ENCODE assay signal across 40 mouse cellular contexts in the genomic region with DNA sequence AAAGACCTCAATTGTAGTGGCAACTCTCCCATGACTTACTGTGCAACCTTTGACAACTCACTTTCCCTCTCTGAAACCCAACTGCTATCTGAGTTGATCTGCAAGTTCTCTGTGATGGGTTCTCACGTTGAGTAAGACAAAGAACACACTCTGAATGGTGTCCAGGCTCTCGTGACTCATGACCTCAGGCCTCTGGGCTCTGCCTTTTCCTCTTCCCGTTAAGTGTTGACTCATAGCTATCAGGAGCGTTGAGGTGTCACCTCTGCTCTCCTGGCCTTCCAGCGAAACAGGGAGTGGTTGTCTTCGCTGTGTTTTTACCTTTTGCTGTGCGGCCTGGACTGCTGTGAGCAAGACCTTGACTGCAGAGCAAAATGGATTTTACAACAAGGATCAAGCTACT. TPM values are rescaled to one million over a fixed set of nuclear protein-coding genes. Genes with fewer than 3 reads are reported as not detected.
DNase-seq lines count a peak whose midpoint lies in the region; TF ChIP-seq lines count a peak whose summit lies in the region.
"Had no signal": no experiment of that assay in that cellular context is flagged by ENCODE, and none has a peak within 500 bp of the region (broad histone marks: within the 10 kb centered on the region; RNA-seq: fewer than 3 reads in every experiment).

No protein-coding gene starts in this region.

- no peak for TF ChIP-seq POLR2A in CH12.LX (IDR thresholded peaks at IDR 0.05; ENCODE audit: low read depth, low read length)

- H3K36me3 ChIP-seq in CH12.LX (replicated peaks in 1 of 2; ENCODE audit: control insufficient read depth in 1 of 2, insufficient read depth in 1 of 2, low read length in 1 of 2): no peaks in the 10 kb centered on the region
- H3K36me3 ChIP-seq: embryonic facial prominence, embryonic 10.5 days; embryonic facial prominence, embryonic 13.5 days; forebrain, embryonic 10.5 days; heart, embryonic 13.5 days had no signal

- H3K27me3 ChIP-seq in CH12.LX (replicated peaks): no peaks in the 10 kb centered on the region
- H3K27me3 ChIP-seq: embryonic facial prominence, embryonic 13.5 days; heart, embryonic 13.5 days; Patski had no signal

- no peaks in the 10 kb centered on the region for H3K79me2 ChIP-seq in CH12.LX (replicated peaks; ENCODE audit: control insufficient read depth, extremely low read depth, insufficient read depth, poor library complexity, severe bottlenecking)

- peaks cover 0 to 3% of the 10 kb centered on the region in 2 experiments; a peak in 1 of 4 replicates for H3K4me1 ChIP-seq in CH12.LX (ENCODE audit: control insufficient read depth in 1 of 2, insufficient read depth in 2 of 2)
- H3K4me1 ChIP-seq: embryonic facial prominence, embryonic 10.5 days; embryonic facial prominence, embryonic 13.5 days; forebrain, embryonic 10.5 days; heart, embryonic 13.5 days had no signal

- no peak overlapping the region for H3K4me3 ChIP-seq in CH12.LX (replicated peaks in 1 of 3; ENCODE audit: low read depth in 2 of 3, low read length in 2 of 3, poor library complexity in 1 of 3)
- H3K4me3 ChIP-seq: embryonic facial prominence, embryonic 10.5 days; embryonic facial prominence, embryonic 13.5 days; erythroblast, embryonic 14.5 days; forebrain, embryonic 10.5 days; heart, embryonic 13.5 days had no signal

- no peak overlapping the region for H3K4me2 ChIP-seq in CH12.LX (ENCODE audit: insufficient read depth, low read depth, poor library complexity, severe bottlenecking)
- H3K4me2 ChIP-seq: embryonic facial prominence, embryonic 13.5 days; heart, embryonic 13.5 days; hindbrain, embryonic 14.5 days had no signal

- in situ Hi-C loops in CH12.LX (cut with MboI; ENCODE audit: low pct_ligation_motif_present, low pct_unique_long_range_greater_than_20kb, low sequenced_read_pairs): no loop called here

- TF ChIP-seq EP300 in CH12.LX (IDR thresholded peaks at IDR 0.05; ENCODE audit: low read length): no peak

- dilution Hi-C loops in CH12.LX (cut with MboI; ENCODE audit: extremely low pct_ligation_motif_present, extremely low pct_unique_long_range_greater_than_20kb, low sequenced_read_pairs): no loop called here

- TF ChIP-seq CTCF in CH12.LX (conservative IDR thresholded peaks at IDR 0.05 in 1 of 2, IDR thresholded peaks at IDR 0.05 in 1 of 2; ENCODE audit: low read depth in 2 of 2, low read length in 2 of 2): no peak

- TF ChIP-seq RAD21 in CH12.LX (IDR thresholded peaks at IDR 0.05; ENCODE audit: low read depth, low read length): no peak

- no peak overlapping the region for H3K27ac ChIP-seq in CH12.LX (ENCODE audit: insufficient read depth, low read depth)
- H3K27ac ChIP-seq: embryonic facial prominence, embryonic 10.5 days; embryonic facial prominence, embryonic 13.5 days; forebrain, embryonic 10.5 days; heart, embryonic 13.5 days; hindbrain, embryonic 14.5 days; hindbrain, postnatal 0 days had no signal

- DNase-seq in 3T3-L1 (ENCODE audit: low read depth, low spot score) (peak; percentile 39), CH12.LX (ENCODE audit: extremely low read depth) (no peak)
- DNase-seq in induced T-regulatory cell, adult 2 months (ENCODE audit: low read depth): peak; percentile 17
- no peak for DNase-seq in layer of hippocampus, adult 18-20 months (ENCODE audit: low spot score in 2 of 2)
- DNase-seq in kidney, adult 9 months: no peak
- DNase-seq in adrenal gland, adult 18-20 months (ENCODE audit: low spot score in 2 of 2): no peak
- DNase-seq: adrenal gland, adult 8-10 months; adrenal gland, postnatal 25 days; B cell, adult 2 months; cerebellum, adult 11-12 months; cerebellum, adult 8-10 months; cerebellum, postnatal 10 days; cerebellum, postnatal 36 days; embryo, embryonic 11 days; forebrain, postnatal 0 days; gastrocnemius, postnatal 25 days; heart, adult 18-20 months; heart, postnatal 14 days; heart, postnatal 4 days; kidney, adult 2 months had no signal

- no peak overlapping the region for H3K9ac ChIP-seq in CH12.LX (ENCODE audit: insufficient read depth, low read depth)
- H3K9ac ChIP-seq: embryonic facial prominence, embryonic 13.5 days; forebrain, postnatal 0 days; heart, embryonic 13.5 days; hindbrain, embryonic 14.5 days had no signal

- no peaks in the 10 kb centered on the region for H3K9me3 ChIP-seq in CH12.LX (replicated peaks; ENCODE audit: low read length)
- H3K9me3 ChIP-seq: embryonic facial prominence, embryonic 10.5 days; embryonic facial prominence, embryonic 13.5 days; forebrain, embryonic 10.5 days; heart, embryonic 13.5 days had no signal

TF ChIP-seq in CH12.LX, 34 proteins besides CTCF, POLR2A, EP300 and RAD21:
- TF ChIP-seq MAFK (IDR thresholded peaks at IDR 0.05; ENCODE audit: insufficient replicate concordance, low read length) (no peak), RCOR1 (conservative IDR thresholded peaks at IDR 0.05; ENCODE audit: low read depth, low read length) (no peak), BHLHE40 (IDR thresholded peaks at IDR 0.05; ENCODE audit: low read depth, low read length) (peak; percentile 18; the same call in 1 of the 2 replicates), USF2 (conservative IDR thresholded peaks at IDR 0.05; ENCODE audit: low read depth, low read length) (no peak), MEF2A (IDR thresholded peaks at IDR 0.05; ENCODE audit: borderline replicate concordance, low read depth, low read length) (no peak)

RNA-seq across cellular contexts. Expression of gene Il20, which starts 8.7 kb away (rescaled TPM):
- total RNA-seq in CH12.LX (2012; rRNA removed): not detected in 2 replicates
- not detected in 2 replicates for total RNA-seq in CH12.LX (2014; rRNA removed)
- polyA plus RNA-seq in CH12.LX (2012; ENCODE audit: insufficient read length, low read depth): not detected in 2 replicates
- total RNA-seq in layer of hippocampus, adult 18-20 months (2021): not detected
- total RNA-seq in adrenal gland, adult 18-20 months (2021): not detected
- total RNA-seq: adrenal gland, adult 8-10 months; adrenal gland, postnatal 25 days; ES-E14; forebrain, postnatal 0 days; gastrocnemius, adult 8-10 months; gastrocnemius, postnatal 25 days; heart, adult 18-20 months; heart, postnatal 14 days; heart, postnatal 4 days; hindbrain, postnatal 0 days had no signal
- polyA plus RNA-seq: brain, embryonic 14.5 days; CD4-positive, CD25-positive, alpha-beta regulatory T cell, adult 4 months; cortical plate, adult 2 months; embryonic facial prominence, embryonic 10.5 days; embryonic facial prominence, embryonic 13.5 days; erythroblast, embryonic 14.5 days; forebrain, embryonic 10.5 days; forebrain, embryonic 14.5 days; forebrain, postnatal 0 days; frontal cortex, adult 2 months; gonadal fat pad, adult 2 months; heart, embryonic 13.5 days; heart, embryonic 16.5 days; hindbrain, embryonic 11.5 days; hindbrain, embryonic 14.5 days; hindbrain, postnatal 0 days; intestine, embryonic 14.5 days; intestine, postnatal 0 days; kidney, adult 2 months; Patski had no signal

RNA-seq across cellular contexts. Expression of gene Il24, which starts 15.3 kb away (rescaled TPM):
- total RNA-seq in CH12.LX (2012; rRNA removed) (not detected in 2 replicates), CH12.LX (2014; rRNA removed) (not detected in 2 replicates)
- polyA plus RNA-seq in CH12.LX (2012; ENCODE audit: insufficient read length, low read depth): not detected in 2 replicates
- not detected for total RNA-seq in layer of hippocampus, adult 18-20 months (2021)
- total RNA-seq in adrenal gland, adult 18-20 months (2021): not detected
- total RNA-seq: adrenal gland, adult 8-10 months; adrenal gland, postnatal 25 days; forebrain, postnatal 0 days; gastrocnemius, adult 8-10 months; gastrocnemius, postnatal 25 days; heart, adult 18-20 months; heart, postnatal 14 days; heart, postnatal 4 days; hindbrain, postnatal 0 days had no signal
- polyA plus RNA-seq: brain, embryonic 14.5 days; CD4-positive, CD25-positive, alpha-beta regulatory T cell, adult 4 months; cortical plate, adult 2 months; embryonic facial prominence, embryonic 10.5 days; erythroblast, embryonic 14.5 days; forebrain, embryonic 10.5 days; forebrain, embryonic 14.5 days; forebrain, postnatal 0 days; frontal cortex, adult 2 months; heart, embryonic 13.5 days; heart, embryonic 16.5 days; hindbrain, embryonic 11.5 days; hindbrain, embryonic 14.5 days; hindbrain, postnatal 0 days; intestine, embryonic 14.5 days; intestine, postnatal 0 days had no signal

RNA-seq across cellular contexts. Expression of gene Fcmr, which starts 37.0 kb away (rescaled TPM):
- total RNA-seq in CH12.LX (2012; rRNA removed) (0.21 and 0.46 TPM in 2 replicates), CH12.LX (2014; rRNA removed) (0.39 and 0.56 TPM in 2 replicates)
- 0.76 and 0.96 TPM in 2 replicates for polyA plus RNA-seq in CH12.LX (2012; ENCODE audit: insufficient read length, low read depth)
- not detected for total RNA-seq in layer of hippocampus, adult 18-20 months (2021)
- under 1 TPM; 0.35 to 0.53 TPM for total RNA-seq in adrenal gland, adult 18-20 months (2021)
- total RNA-seq: ES-E14; forebrain, postnatal 0 days; gastrocnemius, adult 8-10 months; gastrocnemius, postnatal 25 days had no signal
- polyA plus RNA-seq: embryonic facial prominence, embryonic 10.5 days; embryonic facial prominence, embryonic 13.5 days; erythroblast, embryonic 14.5 days; forebrain, embryonic 10.5 days; forebrain, embryonic 14.5 days; hindbrain, embryonic 11.5 days; Patski had no signal

RNA-seq across cellular contexts. Expression of gene Il19, which starts 37.4 kb away (rescaled TPM):
- total RNA-seq in CH12.LX (2012; rRNA removed) (0.21 TPM in 1 of 2 replicates, not detected in the other), CH12.LX (2014; rRNA removed) (0.38 and 0.39 TPM in 2 replicates)
- not detected in 2 replicates for polyA plus RNA-seq in CH12.LX (2012; ENCODE audit: insufficient read length, low read depth)
- not detected for total RNA-seq in layer of hippocampus, adult 18-20 months (2021)
- total RNA-seq in adrenal gland, adult 18-20 months (2021): not detected
- total RNA-seq: adrenal gland, adult 8-10 months; adrenal gland, postnatal 25 days; forebrain, postnatal 0 days; gastrocnemius, postnatal 25 days; heart, adult 18-20 months; heart, postnatal 14 days; heart, postnatal 4 days had no signal
- polyA plus RNA-seq: brain, embryonic 14.5 days; CD4-positive, CD25-positive, alpha-beta regulatory T cell, adult 4 months; cortical plate, adult 2 months; embryonic facial prominence, embryonic 13.5 days; erythroblast, embryonic 14.5 days; forebrain, embryonic 10.5 days; forebrain, embryonic 14.5 days; forebrain, postnatal 0 days; frontal cortex, adult 2 months; gonadal fat pad, adult 2 months; heart, embryonic 13.5 days; heart, embryonic 16.5 days; hindbrain, embryonic 11.5 days; hindbrain, embryonic 14.5 days; intestine, embryonic 14.5 days; intestine, postnatal 0 days; kidney, adult 2 months had no signal

Comparison
In these comparisons a context has a peak if more than half of its experiments do, and no peak if none do; other contexts are left out.
1. DNase-seq: peak in 3T3-L1 (single experiment) and induced T-regulatory cell, adult 2 months (single experiment); none in CH12.LX (single experiment), layer of hippocampus, adult 18-20 months (0 of 2), kidney, adult 9 months (single experiment) and adrenal gland, adult 18-20 months (0 of 2).